11 mouse cellular contexts compared by ENCODE assay signal in genomic region chr10:69964611-69965010, GRCm38 (mm10).
DNase-seq lines count a peak whose midpoint lies in the region; ATAC-seq and TF ChIP-seq lines count a peak whose summit lies in the region.
"Had no signal": no experiment of that assay in that cellular context is flagged by ENCODE, and none has a peak within 500 bp of the region (broad histone marks: within the 10 kb centered on the region; RNA-seq: fewer than 3 reads in every experiment).

No protein-coding gene starts in this region.

- no peaks in the 10 kb centered on the region; the same call in 1 of the 2 replicates for H3K4me1 ChIP-seq in embryonic facial prominence, embryonic 11.5 days (ENCODE audit: control insufficient read depth, insufficient read depth, low read length)
- no peaks in the 10 kb centered on the region for H3K4me1 ChIP-seq in lung, embryonic 14.5 days (ENCODE audit: insufficient read depth)
- H3K4me1 ChIP-seq: hindbrain, embryonic 15.5 days; neural tube, embryonic 13.5 days had no signal

- H3K4me3 ChIP-seq in embryonic facial prominence, embryonic 11.5 days (ENCODE audit: low read depth, low read length): no peak overlapping the region
- no peak overlapping the region for H3K4me3 ChIP-seq in lung, embryonic 14.5 days (ENCODE audit: low read depth, low read length)
- H3K4me3 ChIP-seq: hindbrain, embryonic 15.5 days; neural tube, embryonic 13.5 days had no signal

- no peaks in the 10 kb centered on the region for H3K9me3 ChIP-seq in embryonic facial prominence, embryonic 11.5 days (replicated peaks; ENCODE audit: control insufficient read depth, low read length)
- H3K9me3 ChIP-seq in lung, embryonic 14.5 days (ENCODE audit: low read depth, low read length): no peaks in the 10 kb centered on the region
- H3K9me3 ChIP-seq: hindbrain, embryonic 15.5 days; neural tube, embryonic 13.5 days had no signal

- no peak overlapping the region for H3K4me2 ChIP-seq in embryonic facial prominence, embryonic 11.5 days (ENCODE audit: low read depth, low read length)
- no peak overlapping the region for H3K4me2 ChIP-seq in lung, embryonic 14.5 days
- H3K4me2 ChIP-seq: hindbrain, embryonic 15.5 days; neural tube, embryonic 13.5 days had no signal

- DNase-seq in cerebellum, adult 8-10 months: peak; percentile 50
- DNase-seq in cerebellum, adult 11 months: no peak
- peak; percentile 49 to 72 for DNase-seq in left cerebral cortex, adult 18-20 months (ENCODE audit: low spot score in 2 of 2)
- DNase-seq in left cerebral cortex, adult 11 months (ENCODE audit: low spot score): no peak
- peak; percentile 87 for DNase-seq in NIH3T3 (ENCODE audit: low read depth)
- peak; percentile 73 for DNase-seq in embryonic facial prominence, embryonic 11.5 days (ENCODE audit: low spot score)
- peak; percentile 85 for DNase-seq in lung, embryonic 14.5 days

- no peak overlapping the region for H3K9ac ChIP-seq in embryonic facial prominence, embryonic 11.5 days (replicated peaks; ENCODE audit: low read length)
- H3K9ac ChIP-seq in lung, embryonic 14.5 days: no peak overlapping the region
- H3K9ac ChIP-seq: hindbrain, embryonic 15.5 days; neural tube, embryonic 13.5 days had no signal

- peak; percentile 78 for TF ChIP-seq CTCF in lung, embryonic 14.5 days (IDR thresholded peaks at IDR 0.05; ENCODE audit: low read depth)

- H3K27me3 ChIP-seq in embryonic facial prominence, embryonic 11.5 days (ENCODE audit: control insufficient read depth, insufficient read depth, low read length): no peaks in the 10 kb centered on the region
- H3K27me3 ChIP-seq in lung, embryonic 14.5 days (ENCODE audit: insufficient read depth, low read length): no peaks in the 10 kb centered on the region
- H3K27me3 ChIP-seq: hindbrain, embryonic 15.5 days; neural tube, embryonic 13.5 days had no signal

- H3K36me3 ChIP-seq in embryonic facial prominence, embryonic 11.5 days (replicated peaks; ENCODE audit: control insufficient read depth, insufficient read depth, low read depth, low read length): no peaks in the 10 kb centered on the region
- H3K36me3 ChIP-seq in lung, embryonic 14.5 days (ENCODE audit: insufficient read depth): no peaks in the 10 kb centered on the region
- H3K36me3 ChIP-seq: G1E had no signal

- H3K27ac ChIP-seq in embryonic facial prominence, embryonic 11.5 days (replicated peaks; ENCODE audit: low read depth, low read length): no peak overlapping the region
- no peak overlapping the region for H3K27ac ChIP-seq in lung, embryonic 14.5 days (ENCODE audit: low read depth)
- H3K27ac ChIP-seq: hindbrain, embryonic 15.5 days; neural tube, embryonic 13.5 days had no signal

- ATAC-seq in embryonic facial prominence, embryonic 11.5 days (replicated peaks; ENCODE audit: insufficient number of reproducible peaks, low FRiP score, low TSS enrichment, low read depth): no peak
- no peak for ATAC-seq in lung, embryonic 14.5 days (ENCODE audit: insufficient read depth)
- no peak for ATAC-seq in monocyte, adult 5-6 weeks (replicated peaks; ENCODE audit: insufficient number of reproducible peaks, low FRiP score, low TSS enrichment, poor library complexity, severe bottlenecking)

- WGBS in embryonic facial prominence, embryonic 11.5 days: 8% methylated on average over 5 of the region's 5 CpGs
- 7% methylated on average over 5 of the region's 5 CpGs for WGBS in lung, embryonic 14.5 days

Comparison
In these comparisons a context has a peak if more than half of its experiments do, and no peak if none do; other contexts are left out.
1. DNase-seq: peak in cerebellum, adult 8-10 months (single experiment), left cerebral cortex, adult 18-20 months (2 of 2), NIH3T3 (single experiment), embryonic facial prominence, embryonic 11.5 days (single experiment) and lung, embryonic 14.5 days (single experiment); none in cerebellum, adult 11 months (single experiment) and left cerebral cortex, adult 11 months (single experiment).